Mouse (Mus musculus) liver, adult 2 months (tissue): ENCODE results near the gene Gpc4. TPM values are rescaled to one million over a fixed set of nuclear protein-coding genes. Genes with fewer than 3 reads are reported as not detected.

Experiments
- DNase-seq: peaks from one replicate; pipeline ENCODE4 v3.0.0-alpha.2; 2011; ENCODE audit warnings: low read depth, low spot score; ENCODE audit errors: extremely low read depth
- H3K27ac ChIP-seq: fragments of 200-500 bp; replicated peaks from 2 replicates; pipeline ENCODE4 v1.5.1; 2012; ENCODE audit warnings: low read depth, mild to moderate bottlenecking, control low read depth, inconsistent platforms, low read length; ENCODE audit not compliant: insufficient read depth
- H3K27me3 ChIP-seq: fragments of 200-500 bp; 2 replicates; pipeline ENCODE4 v1.6.1; 2012; ENCODE audit warnings: mild to moderate bottlenecking, moderate library complexity, low read length, inconsistent platforms; ENCODE audit not compliant: control insufficient read depth, insufficient read depth
- H3K36me3 ChIP-seq: fragments of 200-500 bp; 2 replicates; pipeline ENCODE4 v1.6.1; 2012; ENCODE audit warnings: low read length, inconsistent platforms; ENCODE audit not compliant: control insufficient read depth, insufficient read depth
- H3K4me1 ChIP-seq: fragments of 200-500 bp; 2 replicates; pipeline ENCODE4 v1.6.1; 2011; ENCODE audit warnings: low read length; ENCODE audit not compliant: control insufficient read depth, insufficient read depth
- H3K4me3 ChIP-seq: fragments of 200-500 bp; 2 replicates; pipeline ENCODE4 v1.5.1; 2011; ENCODE audit warnings: low read depth, mild to moderate bottlenecking, control low read depth, low read length, moderate library complexity; ENCODE audit not compliant: insufficient read depth
- H3K79me2 ChIP-seq: fragments of 200-500 bp; 2 replicates; pipeline ENCODE4 v1.6.1; 2012; ENCODE audit warnings: inconsistent platforms, mild to moderate bottlenecking, low read length, moderate library complexity; ENCODE audit not compliant: control insufficient read depth, insufficient read depth
- H3K9ac ChIP-seq: fragments of 200-500 bp; 2 replicates; pipeline ENCODE4 v1.6.1; 2012; ENCODE audit warnings: low read depth, mild to moderate bottlenecking, control low read depth, inconsistent platforms, low read length
- CTCF ChIP-seq: fragments of 200-500 bp; IDR thresholded peaks from 2 replicates; pipeline ENCODE4 v1.5.1; 2011; ENCODE audit warnings: low read depth, low read length, control low read depth
- POLR2A ChIP-seq: fragments of 200-500 bp; IDR thresholded peaks from 2 replicates; pipeline ENCODE4 v1.6.1; 2011; ENCODE audit warnings: low read length, control low read depth; ENCODE audit not compliant: insufficient read depth; ENCODE audit errors: extremely low read depth
- WGBS: fragments of 180-500 bp; shearing (Covaris S2); methylation state at CpG from one replicate; pipeline ENCODE4 v1.1.7; 2018; 5-methylcytosine and 5-hydroxymethylcytosine counted together
- polyA plus RNA-seq: library from polyadenylated mRNA; depleted of rRNA; stranded (reverse); fragments of >200 nt; gene quantifications from 2 replicates; pipeline ENCODE4 v1.2.3, GENCODE M21; 2012
- total RNA-seq: library from RNA; depleted of rRNA; stranded (reverse); fragments of >200 nt; gene quantifications from 2 replicates; pipeline ENCODE4 v1.2.3, GENCODE M21; 2014

Gpc4 gene
- total and polyA plus RNA-seq, 2 experiments = 30.3 to 30.8 TPM

DNA sequence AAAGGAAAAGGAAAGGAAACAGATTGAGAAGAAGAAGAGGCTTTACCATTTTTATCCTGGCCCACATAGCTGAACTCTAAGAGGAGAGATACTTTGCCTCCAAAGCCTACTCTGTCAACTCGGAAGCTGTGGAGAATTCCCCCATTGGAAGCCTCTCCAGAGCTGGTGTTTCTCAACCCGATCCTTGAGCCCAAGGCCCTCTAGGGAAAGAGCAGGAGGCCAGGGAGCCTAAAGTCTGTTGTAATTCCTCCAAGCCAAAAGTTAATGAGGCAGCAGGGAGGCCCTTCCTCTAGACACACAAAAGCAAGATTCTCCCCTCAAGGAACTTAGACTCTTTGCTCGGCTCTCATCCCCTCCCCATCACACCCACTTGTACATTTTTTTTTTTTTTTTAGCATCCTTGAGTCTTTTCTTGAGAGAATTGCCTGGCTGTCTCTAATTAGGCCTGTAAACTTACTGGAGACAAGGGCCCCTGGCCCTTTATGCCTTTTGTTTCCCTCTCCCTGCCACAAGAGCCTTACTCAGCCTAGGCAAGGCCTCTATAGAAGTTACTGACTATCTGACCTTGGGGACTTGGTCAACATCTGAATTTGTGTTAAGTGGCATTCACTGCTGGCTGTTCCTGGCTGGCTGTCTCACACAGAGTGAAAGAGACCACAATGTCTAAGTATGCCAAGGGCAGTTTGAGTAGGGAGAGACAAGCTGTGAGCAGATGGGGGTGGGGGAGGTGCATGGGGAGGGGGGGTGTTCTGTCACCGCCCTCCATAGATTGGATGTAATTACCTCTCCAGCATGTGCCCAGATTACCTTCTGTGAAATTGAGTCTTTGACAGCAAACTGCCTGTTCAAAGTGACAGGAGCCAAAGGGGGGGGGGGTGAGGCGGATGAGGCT is 18.7 kb upstream of the Gpc4 start:
- Histone ChIP-seq H3K9ac (no peak overlapping the region), H3K4me3 (no peak overlapping the region), H3K79me2 (no peaks in the 10 kb centered on the region), H3K36me3 (no peaks in the 10 kb centered on the region), H3K27me3 (no peaks in the 10 kb centered on the region), H3K4me1 (no peaks in the 10 kb centered on the region), H3K27ac (no peak overlapping the region)
- DNase-seq = no peak
- no peak for TF ChIP-seq POLR2A
- TF ChIP-seq CTCF = no peak
- WGBS = 82% methylated on average over 5 of the region's 5 CpGs

DNA sequence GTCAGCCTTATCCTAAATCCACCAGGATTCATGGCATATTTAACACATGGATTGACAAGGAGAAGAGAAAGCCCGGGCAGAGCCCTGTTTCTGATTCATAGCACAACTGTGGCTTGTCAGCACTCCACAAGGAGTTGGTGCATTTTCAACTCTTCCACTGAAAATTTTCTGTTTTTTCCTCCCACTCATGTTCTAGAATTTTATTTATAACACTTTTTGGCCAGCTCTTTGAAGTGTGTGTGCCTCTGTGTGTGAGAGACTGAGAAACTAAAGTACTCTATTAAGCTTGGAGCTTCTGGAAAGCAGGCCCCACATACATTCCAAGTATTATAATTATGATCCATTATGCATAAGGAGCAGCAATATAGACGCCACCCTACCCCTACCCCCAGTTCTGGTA is 16.3 kb upstream of the Gpc4 start:
- 81% methylated on average over 2 of the region's 2 CpGs for WGBS
- Histone ChIP-seq H3K4me1 (no peaks in the 10 kb centered on the region), H3K79me2 (no peaks in the 10 kb centered on the region), H3K27me3 (no peaks in the 10 kb centered on the region), H3K9ac (no peak overlapping the region), H3K36me3 (no peaks in the 10 kb centered on the region), H3K4me3 (no peak overlapping the region), H3K27ac (no peak overlapping the region)
- no peak for DNase-seq
- TF ChIP-seq POLR2A (no peak), CTCF (no peak)

DNA sequence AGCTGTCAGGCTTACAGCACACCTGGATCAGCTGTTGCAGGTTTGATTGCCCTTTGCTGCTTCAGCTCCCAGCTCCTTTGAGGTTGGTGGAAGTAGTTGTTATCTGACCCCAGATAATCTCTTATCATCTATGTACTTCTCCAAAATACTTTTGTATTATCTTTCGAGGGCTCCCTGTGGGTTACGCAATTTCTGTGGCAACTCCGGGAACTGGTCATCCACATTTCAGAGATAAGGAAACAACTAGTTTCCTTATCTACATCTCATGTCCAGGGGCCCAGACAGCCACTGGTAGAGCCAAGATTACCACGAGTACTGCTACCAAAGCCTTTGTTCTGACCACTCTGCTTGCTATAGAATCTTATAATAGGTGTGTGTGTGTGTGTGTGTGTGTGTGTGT is 12.0 kb upstream of the Gpc4 start:
- no peaks in the 10 kb centered on the region for H3K36me3 ChIP-seq
- no peaks in the 10 kb centered on the region for H3K79me2 ChIP-seq
- H3K4me3 ChIP-seq = no peak overlapping the region
- 17% methylated on average over 4 of the region's 4 CpGs for WGBS
- H3K27me3 ChIP-seq = no peaks in the 10 kb centered on the region
- TF ChIP-seq CTCF (no peak), POLR2A (no peak)
- H3K4me1 ChIP-seq = no peaks in the 10 kb centered on the region
- DNase-seq = no peak
- no peak overlapping the region for H3K27ac ChIP-seq
- no peak overlapping the region for H3K9ac ChIP-seq

DNA sequence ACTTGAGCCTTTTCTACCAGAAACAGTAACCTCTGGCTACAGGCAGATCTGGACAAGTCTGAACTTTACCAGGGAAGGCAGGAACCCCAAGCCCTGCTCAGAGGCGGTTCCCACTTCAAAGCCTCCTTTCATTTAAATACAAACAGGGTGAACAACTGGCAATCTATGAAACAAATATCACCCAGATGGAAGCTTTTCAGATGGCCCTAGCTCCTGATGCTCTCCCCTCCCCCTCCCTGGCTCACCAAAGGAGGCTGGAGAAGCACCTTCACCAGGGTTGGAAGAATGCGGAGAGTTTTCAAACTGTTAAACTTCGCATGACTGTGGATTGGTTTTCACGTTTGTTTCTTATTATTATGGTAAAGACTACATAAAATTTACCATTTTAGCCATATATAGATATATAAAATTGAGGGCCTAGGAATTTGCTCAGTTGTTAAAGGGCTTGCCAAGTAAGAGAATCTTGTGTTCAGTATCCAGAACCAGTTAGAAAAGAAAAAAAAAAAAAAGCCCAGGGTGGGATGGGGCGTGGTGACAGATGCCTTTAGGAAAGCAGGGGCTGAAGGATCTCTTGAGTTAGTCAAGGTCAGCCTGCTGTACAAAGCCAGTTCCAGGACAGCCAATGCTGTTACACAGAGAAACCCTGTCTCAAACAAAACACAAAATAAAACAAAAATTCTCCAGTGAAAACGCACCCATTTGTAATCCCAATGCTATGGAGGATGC is 2.6 kb upstream of the Gpc4 start:
- Histone ChIP-seq H3K9ac (no peak overlapping the region), H3K79me2 (peaks cover 14% of the 10 kb centered on the region; the same call in 1 of the 2 replicates), H3K36me3 (no peaks in the 10 kb centered on the region), H3K4me3 (no peak overlapping the region), H3K27me3 (no peaks in the 10 kb centered on the region), H3K4me1 (no peaks in the 10 kb centered on the region), H3K27ac (no peak overlapping the region)
- no peak for DNase-seq
- WGBS = 82% methylated on average over 6 of the region's 6 CpGs
- TF ChIP-seq CTCF (no peak), POLR2A (no peak)

DNA sequence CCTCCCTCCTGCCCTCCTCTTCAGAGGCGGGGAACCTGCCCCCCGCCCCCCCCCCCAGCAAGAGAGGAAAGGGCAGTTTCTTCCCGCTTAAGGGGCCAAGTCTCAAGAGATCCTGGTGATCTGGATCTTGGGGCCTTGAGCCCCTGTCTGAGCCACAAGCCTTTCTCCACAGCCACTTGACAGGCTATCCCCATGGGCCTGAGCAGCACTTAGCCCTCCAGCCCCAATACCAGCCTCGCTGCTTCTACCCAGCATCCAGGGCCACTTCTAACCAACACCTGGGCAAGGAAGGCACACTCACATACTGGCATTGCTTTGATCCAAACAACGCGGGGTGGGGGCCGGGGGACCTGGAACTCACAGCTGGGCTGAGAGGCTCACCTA is 495 bp upstream of the Gpc4 start:
- Histone ChIP-seq H3K4me3 (peak overlapping the region; percentile 8), H3K79me2 (peaks cover 18% of the 10 kb centered on the region; the same call in 1 of the 2 replicates), H3K27me3 (no peaks in the 10 kb centered on the region), H3K4me1 (no peaks in the 10 kb centered on the region), H3K27ac (no peak overlapping the region; the same call in 1 of the 2 replicates), H3K36me3 (no peaks in the 10 kb centered on the region), H3K9ac (peak overlapping the region; percentile 15)
- 47% methylated on average over 5 of the region's 7 CpGs for WGBS
- no peak for DNase-seq
- TF ChIP-seq POLR2A (no peak), CTCF (no peak)
